Mouse (Mus musculus): ENCODE data around the gene Zfp784. TPM values are rescaled to one million over a fixed set of nuclear protein-coding genes. Genes with fewer than 3 reads are reported as not detected.

The Zfp784 gene
- total and polyA plus RNA-seq, 2 experiments = 2.4 to 2.9 TPM

GRCm38 (mm10) chr7:5076931-5077330, 38.7 kb upstream of the Zfp784 start:
- H3K9ac ChIP-seq (ENCODE audit: low read depth, low read length) = no peak overlapping the region
- H3K27ac ChIP-seq (replicated peaks; ENCODE audit: insufficient read depth, low read depth, low read length) = no peak overlapping the region

GRCm38 (mm10) chr7:5074984-5075383, 36.7 kb upstream of the Zfp784 start:
- Histone ChIP-seq H3K36me3 (ENCODE audit: control insufficient read depth, insufficient read depth, low read length) (peaks cover 74% of the 10 kb centered on the region), H3K9ac (ENCODE audit: low read depth, low read length) (no peak overlapping the region), H3K4me3 (ENCODE audit: insufficient read depth, low read depth, low read length) (no peak overlapping the region), H3K4me1 (ENCODE audit: control insufficient read depth, insufficient read depth, low read length) (no peaks in the 10 kb centered on the region), H3K27me3 (ENCODE audit: control insufficient read depth, insufficient read depth, low read length) (no peaks in the 10 kb centered on the region), H3K79me2 (ENCODE audit: control insufficient read depth, insufficient read depth, low read length) (peaks cover 19% of the 10 kb centered on the region), H3K27ac (replicated peaks; ENCODE audit: insufficient read depth, low read depth, low read length) (no peak overlapping the region)
- 89% methylated on average over 5 of the region's 5 CpGs for WGBS
- no peak for DNase-seq (ENCODE audit: extremely low read depth, low read depth, low spot score)
- no peak for TF ChIP-seq POLR2A (IDR thresholded peaks at IDR 0.05; ENCODE audit: extremely low read depth, insufficient read depth, low read length)
- TF ChIP-seq CTCF (IDR thresholded peaks at IDR 0.05; ENCODE audit: low read depth, low read length) = no peak

More at GRCm38 (mm10) chr7:5076931-5077330, 38.7 kb upstream of the Zfp784 start:
- Histone ChIP-seq H3K36me3 (ENCODE audit: control insufficient read depth, insufficient read depth, low read length) (peaks cover 55% of the 10 kb centered on the region), H3K79me2 (ENCODE audit: control insufficient read depth, insufficient read depth, low read length) (peaks cover 16% of the 10 kb centered on the region), H3K4me1 (ENCODE audit: control insufficient read depth, insufficient read depth, low read length) (peaks cover 9% of the 10 kb centered on the region), H3K27me3 (ENCODE audit: control insufficient read depth, insufficient read depth, low read length) (no peaks in the 10 kb centered on the region), H3K4me3 (ENCODE audit: insufficient read depth, low read depth, low read length) (no peak overlapping the region)
- DNase-seq (ENCODE audit: extremely low read depth, low read depth, low spot score) = no peak
- no peak for TF ChIP-seq POLR2A (IDR thresholded peaks at IDR 0.05; ENCODE audit: extremely low read depth, insufficient read depth, low read length)
- no peak for TF ChIP-seq CTCF (IDR thresholded peaks at IDR 0.05; ENCODE audit: low read depth, low read length)
- WGBS = 89% methylated on average over 2 of the region's 2 CpGs

GRCm38 (mm10) chr7:5073586-5073985, 35.3 kb upstream of the Zfp784 start:
- no peaks in the 10 kb centered on the region for H3K27me3 ChIP-seq (ENCODE audit: control insufficient read depth, insufficient read depth, low read length)
- peaks cover 81% of the 10 kb centered on the region for H3K36me3 ChIP-seq (ENCODE audit: control insufficient read depth, insufficient read depth, low read length)
- WGBS = 76% methylated on average over 1 of the region's 1 CpGs
- DNase-seq (ENCODE audit: extremely low read depth, low read depth, low spot score) = no peak
- H3K4me3 ChIP-seq (ENCODE audit: insufficient read depth, low read depth, low read length) = no peak overlapping the region
- TF ChIP-seq CTCF (IDR thresholded peaks at IDR 0.05; ENCODE audit: low read depth, low read length) (no peak), POLR2A (IDR thresholded peaks at IDR 0.05; ENCODE audit: extremely low read depth, insufficient read depth, low read length) (no peak)
- H3K27ac ChIP-seq (replicated peaks; ENCODE audit: insufficient read depth, low read depth, low read length) = no peak overlapping the region
- no peaks in the 10 kb centered on the region for H3K4me1 ChIP-seq (ENCODE audit: control insufficient read depth, insufficient read depth, low read length)
- H3K79me2 ChIP-seq (ENCODE audit: control insufficient read depth, insufficient read depth, low read length) = peaks cover 27% of the 10 kb centered on the region
- H3K9ac ChIP-seq (ENCODE audit: low read depth, low read length) = no peak overlapping the region

- no peak overlapping the region for H3K9ac ChIP-seq (ENCODE audit: low read depth, low read length)
- no peak overlapping the region for H3K4me3 ChIP-seq (ENCODE audit: insufficient read depth, low read depth, low read length)
- no peaks in the 10 kb centered on the region for H3K27me3 ChIP-seq (ENCODE audit: control insufficient read depth, insufficient read depth, low read length)
- TF ChIP-seq POLR2A (IDR thresholded peaks at IDR 0.05; ENCODE audit: extremely low read depth, insufficient read depth, low read length) = no peak
- no peak for TF ChIP-seq CTCF (IDR thresholded peaks at IDR 0.05; ENCODE audit: low read depth, low read length)
- peaks cover 19% of the 10 kb centered on the region for H3K36me3 ChIP-seq (ENCODE audit: control insufficient read depth, insufficient read depth, low read length)
- DNase-seq (ENCODE audit: extremely low read depth, low read depth, low spot score) = no peak
- 79% methylated on average over 6 of the region's 6 CpGs for WGBS
- peaks cover 50% of the 10 kb centered on the region for H3K79me2 ChIP-seq (ENCODE audit: control insufficient read depth, insufficient read depth, low read length)
- no peak overlapping the region for H3K27ac ChIP-seq (replicated peaks; ENCODE audit: insufficient read depth, low read depth, low read length)
- peaks cover 10% of the 10 kb centered on the region for H3K4me1 ChIP-seq (ENCODE audit: control insufficient read depth, insufficient read depth, low read length)
Observed at GRCm38 (mm10) chr7:5064886-5065285, 26.6 kb upstream of the Zfp784 start.

DNA sequence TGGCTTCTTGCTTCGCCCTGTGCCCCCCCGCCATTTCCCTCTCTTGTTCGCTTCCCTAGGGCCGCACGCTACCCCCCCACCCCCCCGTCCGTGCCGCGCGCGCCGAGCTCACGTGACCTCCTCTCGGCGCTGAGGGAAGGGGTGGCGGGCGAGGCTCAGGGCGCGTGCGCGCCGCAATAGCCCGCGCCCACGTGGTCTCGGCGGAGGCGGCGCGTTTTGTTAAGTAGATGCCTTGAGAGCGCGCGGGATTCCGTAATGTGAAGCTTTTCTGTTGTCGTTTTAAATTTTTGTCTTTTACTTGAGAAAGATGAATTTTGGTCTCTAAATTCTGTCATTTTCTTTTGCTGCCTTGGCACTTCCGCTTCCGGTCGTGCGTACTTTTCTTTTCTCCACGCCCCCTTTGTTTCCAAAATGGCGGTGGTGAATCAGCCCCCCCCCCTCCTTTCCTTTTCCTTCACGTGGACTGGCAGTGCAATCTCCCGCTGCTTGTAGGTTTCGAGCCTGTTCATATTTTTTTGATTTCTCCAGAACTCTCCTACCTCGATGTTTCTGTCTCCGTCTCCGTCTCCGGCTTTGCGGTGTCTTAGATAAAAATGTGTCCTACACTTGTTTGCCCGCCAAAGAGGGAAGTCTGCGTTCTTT, 24.2 kb upstream of the Zfp784 start:
- no peak for TF ChIP-seq CTCF (IDR thresholded peaks at IDR 0.05; ENCODE audit: low read depth, low read length)
- TF ChIP-seq POLR2A (IDR thresholded peaks at IDR 0.05; ENCODE audit: extremely low read depth, insufficient read depth, low read length) = no peak
- H3K79me2 ChIP-seq (ENCODE audit: control insufficient read depth, insufficient read depth, low read length) = peaks cover 35% of the 10 kb centered on the region; the same call in 1 of the 2 replicates
- peak overlapping the region; percentile 74 for H3K4me3 ChIP-seq (ENCODE audit: insufficient read depth, low read depth, low read length)
- H3K4me1 ChIP-seq (ENCODE audit: control insufficient read depth, insufficient read depth, low read length) = peaks cover 10% of the 10 kb centered on the region
- DNase-seq (ENCODE audit: extremely low read depth, low read depth, low spot score) = peak; percentile 68
- H3K27ac ChIP-seq (replicated peaks; ENCODE audit: insufficient read depth, low read depth, low read length) = peak overlapping the region; percentile 79
- H3K27me3 ChIP-seq (ENCODE audit: control insufficient read depth, insufficient read depth, low read length) = no peaks in the 10 kb centered on the region
- H3K9ac ChIP-seq (ENCODE audit: low read depth, low read length) = peak overlapping the region; percentile 84
- H3K36me3 ChIP-seq (ENCODE audit: control insufficient read depth, insufficient read depth, low read length) = peaks cover 5% of the 10 kb centered on the region; the same call in 1 of the 2 replicates
- WGBS = under 1% methylated on average over 49 of the region's 51 CpGs

- H3K4me1 ChIP-seq (ENCODE audit: control insufficient read depth, insufficient read depth, low read length) = peaks cover 10% of the 10 kb centered on the region
- under 1% methylated on average over 59 of the region's 65 CpGs for WGBS
- DNase-seq (ENCODE audit: extremely low read depth, low read depth, low spot score) = peak; percentile 73
Observed at GRCm38 (mm10) chr7:5061774-5062359, 23.6 kb upstream of the Zfp784 start, which contains the start of gene U2af2. U2af2 (plus strand) TSS chr7:5062143.

More at GRCm38 (mm10) chr7:5061774-5062359, 23.6 kb upstream of the Zfp784 start, which contains the start of gene U2af2:
- Histone ChIP-seq H3K4me3 (ENCODE audit: insufficient read depth, low read depth, low read length) (peak within 1 kb of the TSS; percentile 79), H3K27ac (replicated peaks; ENCODE audit: insufficient read depth, low read depth, low read length) (peak within 1 kb of the TSS; percentile 99), H3K27me3 (ENCODE audit: control insufficient read depth, insufficient read depth, low read length) (peaks cover 3% of the 10 kb centered on the region), H3K9ac (ENCODE audit: low read depth, low read length) (peak within 1 kb of the TSS; percentile 91), H3K79me2 (ENCODE audit: control insufficient read depth, insufficient read depth, low read length) (peaks cover 29% of the 10 kb centered on the region; the same call in 1 of the 2 replicates), H3K36me3 (ENCODE audit: control insufficient read depth, insufficient read depth, low read length) (peaks cover 5% of the 10 kb centered on the region; the same call in 1 of the 2 replicates)
- TF ChIP-seq CTCF (IDR thresholded peaks at IDR 0.05; ENCODE audit: low read depth, low read length) (no peak), POLR2A (IDR thresholded peaks at IDR 0.05; ENCODE audit: extremely low read depth, insufficient read depth, low read length) (peak; percentile 39; the same call in 1 of the 2 replicates)

Data from liver, adult 2 months (tissue).